Mouse (Mus musculus): Measurements from ENCODE around the gene Pdpn. TPM values are rescaled to one million over a fixed set of nuclear protein-coding genes. Genes with fewer than 3 reads are reported as not detected.
A peak's percentile ranks its signal among the peaks of the same experiment; 100 is the strongest.

The Pdpn gene
- total and polyA plus RNA-seq, 2 experiments from 2014 or later: 33.6 to 37.6 TPM

DNA sequence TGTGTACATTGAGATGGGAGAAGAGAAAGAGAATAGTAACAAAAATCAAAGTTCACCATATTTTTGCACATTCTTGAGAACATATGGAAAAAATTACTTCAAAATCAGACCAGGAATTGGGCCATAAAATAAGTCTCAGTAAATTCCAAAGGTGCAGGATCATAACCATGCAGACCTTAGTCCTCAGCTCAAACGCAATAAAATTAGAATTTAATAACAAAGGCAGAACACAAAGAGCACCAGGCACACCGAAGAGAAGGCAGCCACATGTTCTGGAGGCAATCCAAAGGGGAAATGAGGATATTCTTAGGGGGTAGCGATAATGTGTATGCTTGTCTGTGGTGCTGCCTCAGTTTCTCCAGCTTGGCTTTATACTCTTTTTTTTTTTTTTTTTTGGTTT is 68.3 kb downstream of the Pdpn start:
- WGBS: 77% methylated on average over 3 of the region's 3 CpGs
- Histone ChIP-seq H3K4me3 (ENCODE audit: low read depth, low read length) (no peak overlapping the region), H3K4me2 (ENCODE audit: low read depth, low read length, poor library complexity, severe bottlenecking) (no peak overlapping the region), H3K9ac (replicated peaks; ENCODE audit: low read length, poor library complexity, severe bottlenecking) (no peak overlapping the region), H3K27ac (ENCODE audit: low read depth, low read length) (no peak overlapping the region), H3K9me3 (ENCODE audit: low read length) (no peaks in the 10 kb centered on the region), H3K27me3 (ENCODE audit: insufficient read depth, low read length) (no peaks in the 10 kb centered on the region), H3K36me3 (ENCODE audit: insufficient read depth, low read length) (no peaks in the 10 kb centered on the region), H3K4me1 (ENCODE audit: insufficient read depth, low read length) (no peaks in the 10 kb centered on the region)
- ATAC-seq (ENCODE audit: low FRiP score) (no peak), DNase-seq (ENCODE audit: low spot score) (no peak)
- TF ChIP-seq CTCF (IDR thresholded peaks at IDR 0.05): no peak

DNA sequence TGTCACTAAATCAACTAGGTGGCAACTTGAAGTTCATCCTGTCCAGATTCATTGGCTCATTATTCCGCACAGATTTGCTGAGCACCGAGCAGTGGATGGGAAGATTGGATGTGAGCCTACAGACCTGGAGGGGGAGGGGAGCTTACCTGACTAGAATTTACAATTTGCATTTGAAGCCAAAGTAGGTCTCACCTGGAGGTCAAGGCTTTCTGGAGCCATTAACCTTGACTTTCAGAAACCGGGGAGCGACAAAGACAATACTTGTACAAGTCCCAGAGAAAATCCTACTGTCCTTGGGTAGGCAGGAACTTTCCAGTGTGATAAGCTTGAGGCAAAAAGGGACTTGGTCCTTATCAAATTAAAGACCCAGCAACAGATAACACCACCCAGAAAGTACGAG is 71.4 kb downstream of the Pdpn start:
- no peak overlapping the region for H3K4me2 ChIP-seq (ENCODE audit: low read depth, low read length, poor library complexity, severe bottlenecking)
- H3K36me3 ChIP-seq (ENCODE audit: insufficient read depth, low read length): no peaks in the 10 kb centered on the region
- no peaks in the 10 kb centered on the region for H3K27me3 ChIP-seq (ENCODE audit: insufficient read depth, low read length)
- no peak overlapping the region for H3K4me3 ChIP-seq (ENCODE audit: low read depth, low read length)
- 74% methylated on average over 5 of the region's 5 CpGs for WGBS
- no peaks in the 10 kb centered on the region for H3K4me1 ChIP-seq (ENCODE audit: insufficient read depth, low read length)
- H3K27ac ChIP-seq (ENCODE audit: low read depth, low read length): no peak overlapping the region
- ATAC-seq (ENCODE audit: low FRiP score): no peak
- no peaks in the 10 kb centered on the region for H3K9me3 ChIP-seq (ENCODE audit: low read length)
- no peak for DNase-seq (ENCODE audit: low spot score)
- H3K9ac ChIP-seq (replicated peaks; ENCODE audit: low read length, poor library complexity, severe bottlenecking): no peak overlapping the region
- no peak for TF ChIP-seq CTCF (IDR thresholded peaks at IDR 0.05)

DNA sequence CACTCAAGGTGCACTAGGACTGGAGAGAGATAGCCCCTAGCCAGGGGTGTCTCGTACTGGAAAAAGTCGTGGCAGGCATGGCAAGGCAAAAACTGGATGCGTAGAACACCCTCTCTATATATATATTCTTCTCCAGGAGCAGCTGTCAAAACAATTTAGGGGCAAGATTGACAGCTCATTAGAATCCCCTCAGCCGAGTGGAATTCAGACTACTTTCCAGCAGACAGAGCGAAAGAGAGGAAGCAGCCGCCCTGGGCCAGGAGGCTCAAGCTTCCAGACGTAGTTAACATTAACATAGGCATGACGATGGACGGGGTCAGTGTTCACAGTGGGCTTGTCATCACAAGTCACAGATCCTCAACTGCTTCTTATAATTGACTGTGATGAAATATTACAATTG is 73.5 kb downstream of the Pdpn start:
- no peak overlapping the region for H3K4me3 ChIP-seq (ENCODE audit: low read depth, low read length)
- ATAC-seq (ENCODE audit: low FRiP score) (no peak), DNase-seq (ENCODE audit: low spot score) (no peak)
- H3K27ac ChIP-seq (ENCODE audit: low read depth, low read length): no peak overlapping the region
- WGBS: 46% methylated on average over 9 of the region's 9 CpGs
- no peak overlapping the region for H3K4me2 ChIP-seq (ENCODE audit: low read depth, low read length, poor library complexity, severe bottlenecking)
- TF ChIP-seq CTCF (IDR thresholded peaks at IDR 0.05): no peak
- no peak overlapping the region for H3K9ac ChIP-seq (replicated peaks; ENCODE audit: low read length, poor library complexity, severe bottlenecking)
- no peaks in the 10 kb centered on the region for H3K36me3 ChIP-seq (ENCODE audit: insufficient read depth, low read length)
- no peaks in the 10 kb centered on the region for H3K27me3 ChIP-seq (ENCODE audit: insufficient read depth, low read length)
- no peaks in the 10 kb centered on the region for H3K4me1 ChIP-seq (ENCODE audit: insufficient read depth, low read length)
- H3K9me3 ChIP-seq (ENCODE audit: low read length): no peaks in the 10 kb centered on the region

DNA sequence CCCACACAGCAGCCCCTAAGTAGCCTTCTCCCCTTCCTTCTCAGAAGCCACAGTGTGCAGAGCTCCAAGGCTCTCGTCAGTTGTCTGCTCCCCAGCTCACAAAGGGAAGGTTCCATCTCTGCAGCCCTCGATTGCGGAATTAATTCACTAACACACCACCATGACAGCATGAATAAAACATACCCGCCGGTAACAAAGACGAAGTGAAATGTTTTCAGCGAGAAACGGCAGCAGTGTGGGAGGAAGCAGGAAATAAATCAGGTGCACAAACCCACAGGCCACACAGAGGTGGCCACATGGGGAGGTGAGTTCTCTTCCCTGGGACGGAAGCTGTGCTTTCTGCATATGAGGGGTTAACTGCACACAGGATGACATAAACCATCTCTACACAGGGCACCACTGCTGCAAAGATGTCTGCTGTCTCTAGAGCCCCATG is 80.0 kb downstream of the Pdpn start:
- peak overlapping the region; percentile 44 for H3K9ac ChIP-seq (replicated peaks; ENCODE audit: low read length, poor library complexity, severe bottlenecking)

DNA sequence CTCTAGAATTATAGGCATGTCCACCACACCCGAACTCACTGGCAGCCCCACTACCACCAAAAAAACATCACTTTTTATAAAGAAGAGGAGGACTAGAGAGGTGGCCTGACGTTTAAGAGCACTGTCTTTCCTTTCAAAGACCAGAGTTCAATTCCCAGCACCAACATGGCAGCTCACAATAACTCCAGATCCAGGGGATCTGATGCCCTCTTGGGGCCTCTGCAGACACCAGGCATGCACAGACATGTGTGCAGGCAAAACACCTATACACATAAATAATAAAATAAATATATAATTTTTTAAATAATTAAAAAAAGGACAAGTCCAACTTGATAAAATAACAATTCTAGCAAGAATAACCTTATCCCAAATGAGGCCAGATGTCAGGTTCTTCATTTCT is 80.5 kb downstream of the Pdpn start:
- H3K36me3 ChIP-seq (ENCODE audit: insufficient read depth, low read length): no peaks in the 10 kb centered on the region
- peak overlapping the region; percentile 73 for H3K27ac ChIP-seq (ENCODE audit: low read depth, low read length)
- H3K4me3 ChIP-seq (ENCODE audit: low read depth, low read length): no peak overlapping the region; the same call in 1 of the 2 replicates
- no peaks in the 10 kb centered on the region for H3K9me3 ChIP-seq (ENCODE audit: low read length)
- TF ChIP-seq CTCF (IDR thresholded peaks at IDR 0.05): no peak
- no peaks in the 10 kb centered on the region for H3K27me3 ChIP-seq (ENCODE audit: insufficient read depth, low read length)
- DNase-seq (ENCODE audit: low spot score) (no peak), ATAC-seq (ENCODE audit: low FRiP score) (no peak)
- H3K4me2 ChIP-seq (ENCODE audit: low read depth, low read length, poor library complexity, severe bottlenecking): peak overlapping the region; percentile 34
- no peaks in the 10 kb centered on the region for H3K4me1 ChIP-seq (ENCODE audit: insufficient read depth, low read length)
- WGBS: 78% methylated on average over 2 of the region's 2 CpGs
- peak overlapping the region; percentile 44; the same call in 1 of the 2 replicates for H3K9ac ChIP-seq (replicated peaks; ENCODE audit: low read length, poor library complexity, severe bottlenecking)

More for the DNA sequence above, 80.0 kb downstream of the Pdpn start:
- Histone ChIP-seq H3K4me2 (ENCODE audit: low read depth, low read length, poor library complexity, severe bottlenecking) (peak overlapping the region; percentile 34), H3K27ac (ENCODE audit: low read depth, low read length) (peak overlapping the region; percentile 73), H3K9me3 (ENCODE audit: low read length) (no peaks in the 10 kb centered on the region), H3K4me3 (ENCODE audit: low read depth, low read length) (peak overlapping the region; percentile 13; the same call in 1 of the 2 replicates), H3K4me1 (ENCODE audit: insufficient read depth, low read length) (no peaks in the 10 kb centered on the region), H3K27me3 (ENCODE audit: insufficient read depth, low read length) (no peaks in the 10 kb centered on the region), H3K36me3 (ENCODE audit: insufficient read depth, low read length) (no peaks in the 10 kb centered on the region)
- ATAC-seq (ENCODE audit: low FRiP score) (peak; percentile 79), DNase-seq (ENCODE audit: low spot score) (peak; percentile 30)
- 10% methylated on average over 9 of the region's 9 CpGs for WGBS
- no peak for TF ChIP-seq CTCF (IDR thresholded peaks at IDR 0.05)

Other genes with a start within 250 kb of the Pdpn start
- 19.1 and 25.6 TPM in 2 replicates for gene Prdm2, start 86.6 kb downstream of the Pdpn start, total RNA-seq (2014; rRNA removed)
- gene Prdm2, start 86.6 kb downstream of the Pdpn start, polyA plus RNA-seq (2015; fragmentation: Nextera tagmentation; extraction: Ambion mirVana): 9.7 and 10.9 TPM in 2 replicates
- gene Lrrc38, start 50.2 kb upstream of the Pdpn start, total RNA-seq (2014; rRNA removed): 0.33 and 2.3 TPM in 2 replicates
- 0.64 and 0.67 TPM in 2 replicates for gene Lrrc38, start 50.2 kb upstream of the Pdpn start, polyA plus RNA-seq (2015; fragmentation: Nextera tagmentation; extraction: Ambion mirVana)
- gene Pramel1, start 94.9 kb upstream of the Pdpn start, total RNA-seq (2014; rRNA removed): not detected in 2 replicates
- gene Pramel1, start 94.9 kb upstream of the Pdpn start, polyA plus RNA-seq (2015; fragmentation: Nextera tagmentation; extraction: Ambion mirVana): not detected in 2 replicates
- gene Pramef8, start 112.9 kb upstream of the Pdpn start, total RNA-seq (2014; rRNA removed): 34.9 and 39.0 TPM in 2 replicates
- gene Pramef8, start 112.9 kb upstream of the Pdpn start, polyA plus RNA-seq (2015; fragmentation: Nextera tagmentation; extraction: Ambion mirVana): 16.1 and 17.0 TPM in 2 replicates
- not detected in 2 replicates for gene Oog4, start 150.8 kb upstream of the Pdpn start, total RNA-seq (2014; rRNA removed)
- gene Oog4, start 150.8 kb upstream of the Pdpn start, polyA plus RNA-seq (2015; fragmentation: Nextera tagmentation; extraction: Ambion mirVana): not detected in 2 replicates
- gene Gm13043, start 211.8 kb upstream of the Pdpn start, total RNA-seq (2014; rRNA removed): not detected in 2 replicates
- not detected in 2 replicates for gene Gm13043, start 211.8 kb upstream of the Pdpn start, polyA plus RNA-seq (2015; fragmentation: Nextera tagmentation; extraction: Ambion mirVana)
- gene Gm13040, start 236.4 kb upstream of the Pdpn start, total RNA-seq (2014; rRNA removed): not detected in 2 replicates
- gene Gm13040, start 236.4 kb upstream of the Pdpn start, polyA plus RNA-seq (2015; fragmentation: Nextera tagmentation; extraction: Ambion mirVana): not detected in 2 replicates

All from midbrain, postnatal 0 days (tissue).